Mouse (Mus musculus): Measurements from ENCODE around the gene Inip.
A peak's percentile ranks its signal among the peaks of the same experiment; 100 is the strongest.

Gene Inip

DNA sequence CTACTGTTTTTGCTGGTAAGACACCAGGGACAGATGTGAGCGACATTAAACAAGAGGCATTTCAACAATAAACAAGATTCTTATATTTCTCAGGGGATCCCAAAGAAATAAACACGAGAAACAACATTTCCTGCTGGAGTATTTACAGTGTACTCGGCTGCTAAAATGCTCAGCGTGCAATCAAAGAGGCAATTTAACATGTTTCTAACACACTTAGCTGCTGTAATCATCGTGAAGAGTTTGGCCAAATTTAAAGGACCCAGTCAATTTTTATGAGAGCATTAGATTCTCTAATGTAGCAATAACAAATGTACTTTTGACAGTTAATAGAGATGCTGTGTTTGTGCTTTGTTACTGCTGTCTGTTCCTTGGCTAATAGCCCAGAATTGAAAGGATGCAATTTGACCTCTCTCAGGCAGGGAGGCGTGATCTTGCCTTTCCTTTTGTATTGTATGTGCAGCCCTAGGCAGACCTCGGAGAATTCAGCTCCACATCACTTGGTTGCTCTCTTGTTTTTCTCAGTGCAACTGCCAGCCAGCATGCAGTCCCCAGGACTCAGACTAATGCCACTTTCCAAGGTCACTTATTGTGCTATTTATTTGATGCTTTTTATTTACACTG, 35.9 kb downstream of the Inip start:
- DNase-seq: peak in 1 of 2 experiments; percentile 21

DNA sequence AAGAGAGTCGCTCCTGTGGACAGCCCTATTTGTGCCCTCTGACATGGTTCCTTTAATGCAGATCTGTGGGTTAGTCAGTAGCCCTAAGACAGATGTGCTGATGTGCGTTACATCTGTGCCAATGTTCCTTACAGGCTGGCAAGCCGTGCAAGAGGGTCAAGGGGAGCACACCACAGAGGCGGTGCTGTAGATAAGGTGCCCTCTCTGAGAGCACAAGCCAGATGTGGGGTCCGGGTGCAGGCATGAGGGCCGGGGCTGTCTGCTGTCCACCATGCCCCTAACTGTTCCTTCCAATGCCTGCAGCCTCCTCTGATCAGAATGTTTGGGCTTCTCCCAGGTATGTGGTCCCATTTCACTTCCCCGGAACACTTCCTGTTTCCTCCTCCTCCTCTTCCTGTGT, 36.4 kb downstream of the Inip start:
- no peak for DNase-seq

DNA sequence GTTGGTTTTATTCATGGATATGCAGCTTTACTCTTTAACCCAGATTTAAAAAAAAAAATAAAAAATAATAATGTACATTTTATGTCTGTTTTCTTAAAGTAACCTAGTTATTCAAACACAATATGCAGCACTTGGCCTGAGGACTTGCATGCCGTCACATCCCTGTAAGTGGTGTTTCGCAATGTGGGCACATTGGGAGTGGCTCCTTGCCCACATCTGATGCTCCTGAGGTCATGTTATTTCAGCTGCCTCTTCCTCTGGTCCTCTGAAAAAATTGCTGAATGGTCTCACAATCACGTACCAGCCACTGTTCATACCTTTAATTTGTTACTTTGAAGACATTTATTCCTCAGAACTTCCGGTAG, 40.0 kb downstream of the Inip start:
- peak; percentile 75 to 81 for DNase-seq

DNA sequence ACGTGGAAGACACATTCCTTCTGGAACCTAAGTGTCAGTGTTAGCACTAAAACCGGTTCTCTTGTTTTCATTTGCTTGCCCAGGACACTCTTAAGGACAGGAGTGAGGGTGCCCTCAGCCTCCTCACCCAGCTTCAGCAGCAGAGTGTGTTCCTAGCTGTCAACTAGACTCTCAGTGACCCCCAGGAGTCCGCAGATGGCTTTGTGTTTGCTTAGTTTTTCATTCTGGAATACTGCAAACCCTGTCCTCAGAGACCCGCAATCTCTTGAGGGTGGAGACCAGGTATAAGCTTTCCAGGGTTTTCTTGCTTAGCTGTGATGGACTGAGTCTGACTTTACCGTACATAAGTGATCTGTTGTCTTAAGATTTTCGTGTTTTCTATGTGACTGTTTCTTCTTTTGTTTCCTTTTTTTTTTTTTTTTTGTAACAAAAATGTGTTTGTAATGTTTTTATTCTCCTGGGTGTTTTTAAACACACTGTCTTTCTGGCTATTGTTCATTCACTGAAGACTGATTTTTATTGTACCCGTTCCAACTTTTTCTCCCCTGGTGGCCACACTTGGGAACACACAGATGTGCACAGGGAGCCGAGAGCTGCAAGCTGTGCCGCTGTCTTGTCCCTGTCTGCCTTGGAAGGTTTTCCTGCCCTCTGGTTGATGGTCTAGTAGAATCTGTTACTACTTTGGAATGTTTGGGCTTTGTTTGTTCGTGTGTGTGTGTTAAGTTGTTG, 40.6 kb downstream of the Inip start:
- DNase-seq: peak; percentile 38 to 55

DNA sequence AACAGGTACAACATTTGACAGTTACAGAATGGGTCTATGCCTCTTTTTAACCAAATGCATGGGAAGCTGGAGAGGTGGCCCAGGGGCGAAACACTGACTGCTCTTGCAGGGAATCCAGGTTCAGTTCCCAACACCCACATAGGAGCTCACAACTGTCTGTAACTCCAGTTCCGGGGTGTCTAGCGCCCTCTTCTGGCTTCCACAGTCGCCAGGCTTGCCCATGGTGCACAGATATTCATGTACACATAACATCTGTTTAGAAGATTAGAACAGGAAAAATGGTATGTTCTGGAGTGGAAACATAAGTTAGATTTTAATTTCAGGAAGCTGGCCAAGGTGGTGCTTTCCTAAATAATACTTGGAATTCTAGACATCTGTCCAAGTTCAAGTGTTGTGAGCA, 41.4 kb downstream of the Inip start:
- no peak for DNase-seq

DNA sequence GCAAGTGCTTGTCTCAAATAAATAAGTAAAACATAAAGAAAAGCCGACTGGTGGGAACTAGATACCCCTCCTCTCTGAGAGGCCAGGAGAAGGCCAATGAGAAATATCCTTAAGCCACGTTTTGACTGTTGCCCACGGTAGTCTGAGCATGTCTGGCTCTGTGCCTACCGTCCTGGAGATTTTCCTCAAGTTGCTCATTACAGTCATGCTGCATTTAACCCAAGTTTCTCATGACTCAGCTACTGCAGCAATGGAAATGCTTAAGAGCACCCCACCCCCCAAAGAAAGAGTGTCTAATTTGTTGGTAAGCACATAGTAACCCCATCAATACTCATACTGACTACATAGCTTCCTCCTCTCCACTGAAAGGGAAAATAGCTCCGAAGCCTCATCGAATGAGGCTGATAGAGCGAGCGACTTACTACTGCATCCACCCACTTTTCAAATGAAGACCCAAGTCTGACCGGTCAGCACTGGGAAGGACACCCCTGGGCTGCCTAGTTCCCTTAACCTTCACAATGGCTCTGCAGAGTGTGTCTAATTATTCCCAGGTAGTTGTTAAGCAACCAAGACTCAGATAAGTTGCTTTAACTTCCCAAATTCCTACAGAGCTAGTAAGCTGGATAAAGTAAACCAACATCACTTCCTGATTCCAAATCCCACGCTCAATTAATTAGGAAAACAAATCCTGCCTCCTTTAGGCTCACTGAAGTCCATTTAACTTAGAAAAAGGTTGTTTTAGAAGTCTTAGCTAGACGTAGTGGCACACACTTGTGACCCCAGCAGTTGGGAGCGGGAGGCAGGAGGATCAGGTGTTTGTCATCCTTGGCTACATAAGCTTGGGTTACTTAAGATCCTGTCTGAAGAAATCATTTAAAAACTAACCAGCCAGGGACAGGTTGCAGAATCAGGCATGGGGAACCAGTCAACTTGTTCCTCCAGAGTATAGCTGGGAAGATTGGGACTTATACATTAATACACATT, 43.6 kb downstream of the Inip start:
- no peak for DNase-seq

DNA sequence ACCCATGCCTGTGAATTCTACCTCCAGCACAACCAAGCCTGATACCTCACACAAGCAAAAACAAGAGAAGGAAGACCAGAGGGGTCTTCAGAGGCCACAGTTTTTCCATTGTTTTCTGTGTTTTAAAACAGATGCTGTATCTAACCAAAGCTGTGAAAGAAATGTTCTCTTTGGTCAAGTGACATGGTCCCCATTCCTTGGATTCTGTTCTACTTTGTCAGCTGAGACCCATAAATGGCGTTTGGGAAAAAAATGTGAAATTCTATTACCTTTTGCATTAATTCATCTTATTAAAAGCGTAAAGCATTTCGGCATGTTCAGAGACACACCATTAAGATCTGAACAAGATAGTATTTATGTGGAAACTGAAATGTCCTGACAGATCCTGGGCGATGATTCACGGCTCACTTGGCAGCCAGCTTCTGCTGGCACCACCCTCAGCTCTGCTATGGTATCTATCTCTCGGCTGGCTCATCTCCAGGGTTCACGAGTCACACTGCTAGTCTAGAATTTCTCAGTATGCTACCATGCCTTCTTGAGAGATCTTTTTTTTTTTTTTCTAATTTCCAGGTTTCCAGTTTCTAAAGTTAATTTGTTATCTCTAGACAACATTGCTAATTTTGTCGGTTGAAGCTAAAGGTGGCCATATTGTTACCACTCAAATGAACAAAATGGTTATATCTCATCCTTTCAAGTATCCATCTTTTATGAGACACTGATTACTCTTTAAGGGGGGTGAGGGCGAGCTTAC, 44.9 kb downstream of the Inip start:
- DNase-seq: peak; percentile 39 to 50

DNA sequence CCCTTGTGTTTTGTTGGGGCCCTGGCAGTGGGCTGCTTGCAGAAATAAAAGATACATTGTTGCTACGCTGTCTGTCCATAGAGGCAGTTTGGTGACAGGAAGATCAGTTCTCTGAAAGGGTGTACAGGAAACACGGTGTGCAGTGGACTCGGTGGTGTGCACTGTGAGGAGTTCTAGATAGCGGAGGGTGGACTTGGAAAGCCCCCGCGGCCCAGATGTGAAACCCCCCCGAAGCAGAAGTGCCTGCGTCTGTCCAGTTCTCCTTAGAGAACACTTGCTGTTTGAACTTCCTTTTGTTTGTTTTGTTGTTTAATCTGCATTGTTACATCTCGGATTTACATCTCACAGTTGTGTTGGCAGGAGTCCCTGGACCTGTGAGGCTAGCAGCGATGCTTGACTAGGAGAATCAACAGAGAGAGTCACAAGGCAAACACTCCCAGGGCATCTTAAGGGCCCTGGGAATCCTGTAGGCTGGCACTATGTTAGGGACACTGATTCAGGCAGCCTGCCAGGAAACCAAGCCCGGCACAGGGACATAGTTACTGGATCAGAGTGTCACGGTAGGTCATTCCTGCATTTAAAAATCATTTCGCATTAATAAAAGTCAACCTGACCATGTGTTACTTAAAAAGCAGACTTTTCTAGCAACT, 47.8 kb downstream of the Inip start:
- peak; percentile 74 to 86 for DNase-seq

DNA sequence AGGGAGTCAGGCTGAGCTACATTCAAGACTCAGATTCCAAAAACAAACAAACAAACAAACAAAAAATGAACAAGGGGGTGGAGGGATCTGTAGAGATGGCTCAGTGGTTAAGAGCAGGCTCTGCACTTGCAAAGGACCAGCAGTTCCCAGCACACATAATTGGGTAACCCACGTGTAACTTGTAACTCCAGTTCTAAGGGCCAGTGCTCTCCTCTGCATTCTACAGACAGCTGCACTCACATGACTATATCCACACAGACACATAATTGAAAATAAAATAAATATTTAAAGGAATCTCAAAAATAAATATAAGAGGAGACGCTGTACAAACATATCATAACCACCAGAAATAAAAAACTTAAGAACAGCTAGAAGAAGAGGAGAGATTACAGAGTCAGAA, 61.5 kb downstream of the Inip start:
- no peak for DNase-seq

DNA sequence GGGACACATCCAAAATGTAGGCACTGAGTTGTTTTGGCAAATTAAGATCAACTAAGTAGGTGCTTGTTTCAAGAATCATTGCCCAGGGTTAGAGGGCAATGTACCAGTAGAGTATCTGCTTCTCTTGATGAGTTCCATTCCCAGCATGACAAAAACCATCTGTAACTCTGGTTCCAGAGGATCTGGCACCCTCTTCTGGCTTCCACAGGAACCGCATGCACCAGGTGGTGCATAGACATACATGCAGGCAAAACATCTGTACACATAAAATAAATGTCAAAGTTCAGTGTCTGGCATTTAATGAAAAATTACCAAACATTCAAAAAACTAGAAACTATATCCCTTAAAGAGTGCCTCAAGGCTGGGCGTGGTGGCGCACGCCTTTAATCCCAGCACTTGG, 62.1 kb downstream of the Inip start:
- DNase-seq: no peak

DNA sequence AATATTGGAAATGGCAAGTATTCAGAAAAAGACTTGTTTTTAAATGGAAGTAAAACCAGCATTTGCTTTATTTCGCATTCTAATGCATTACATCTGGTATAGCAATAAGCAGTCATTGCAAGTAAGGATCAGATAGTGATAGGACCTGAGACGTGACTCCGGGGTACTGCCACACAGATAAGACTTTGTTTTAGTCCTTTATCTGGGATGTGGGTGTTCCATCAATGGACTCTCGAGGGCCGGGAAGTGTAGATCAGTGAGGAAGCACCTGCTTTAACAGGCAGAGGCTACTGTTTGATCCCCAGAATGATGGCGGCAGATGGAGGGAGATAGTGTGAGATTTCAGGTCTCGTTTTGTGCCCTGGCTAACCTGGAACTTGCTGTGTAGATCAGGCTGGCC, 69.8 kb downstream of the Inip start:
- DNase-seq: no peak

DNA sequence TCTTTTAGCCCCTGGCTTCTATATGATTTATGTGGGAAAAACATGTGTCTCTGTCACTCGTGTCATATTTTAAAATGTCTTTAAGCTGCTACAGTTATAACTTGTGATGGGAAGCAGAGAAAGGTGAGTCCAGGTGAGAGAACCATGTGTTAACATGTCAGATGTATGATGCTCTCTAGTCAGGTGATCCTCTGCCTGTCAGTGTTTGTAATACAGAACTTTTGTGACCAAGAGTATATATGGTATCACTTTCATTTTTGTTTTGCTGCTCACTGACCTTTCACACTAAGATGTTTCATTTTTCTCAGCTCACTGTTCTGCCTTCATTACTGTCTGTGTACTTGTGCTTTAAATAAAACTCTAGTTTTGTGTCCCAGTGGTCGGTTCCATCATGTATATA, 72.5 kb downstream of the Inip start:
- no peak for DNase-seq

DNA sequence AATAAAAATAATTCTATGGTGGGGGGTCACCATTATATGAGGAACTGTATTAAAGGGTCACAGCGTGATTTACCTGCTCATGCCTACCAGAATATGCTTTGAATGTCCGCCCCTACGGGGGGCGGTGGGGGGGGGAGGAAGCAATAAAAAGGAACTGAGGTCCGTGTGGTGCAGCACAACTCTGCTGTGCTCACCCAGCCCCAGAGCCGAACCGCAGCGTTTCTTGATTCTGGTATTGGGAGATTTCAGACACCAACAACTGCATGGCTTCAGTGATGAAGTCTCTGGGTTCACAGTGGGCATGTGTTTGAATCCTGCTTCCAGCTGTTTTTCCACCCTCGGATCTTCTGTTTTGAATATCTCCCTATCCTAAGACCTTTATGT, 73.5 kb downstream of the Inip start:
- no peak for DNase-seq

DNA sequence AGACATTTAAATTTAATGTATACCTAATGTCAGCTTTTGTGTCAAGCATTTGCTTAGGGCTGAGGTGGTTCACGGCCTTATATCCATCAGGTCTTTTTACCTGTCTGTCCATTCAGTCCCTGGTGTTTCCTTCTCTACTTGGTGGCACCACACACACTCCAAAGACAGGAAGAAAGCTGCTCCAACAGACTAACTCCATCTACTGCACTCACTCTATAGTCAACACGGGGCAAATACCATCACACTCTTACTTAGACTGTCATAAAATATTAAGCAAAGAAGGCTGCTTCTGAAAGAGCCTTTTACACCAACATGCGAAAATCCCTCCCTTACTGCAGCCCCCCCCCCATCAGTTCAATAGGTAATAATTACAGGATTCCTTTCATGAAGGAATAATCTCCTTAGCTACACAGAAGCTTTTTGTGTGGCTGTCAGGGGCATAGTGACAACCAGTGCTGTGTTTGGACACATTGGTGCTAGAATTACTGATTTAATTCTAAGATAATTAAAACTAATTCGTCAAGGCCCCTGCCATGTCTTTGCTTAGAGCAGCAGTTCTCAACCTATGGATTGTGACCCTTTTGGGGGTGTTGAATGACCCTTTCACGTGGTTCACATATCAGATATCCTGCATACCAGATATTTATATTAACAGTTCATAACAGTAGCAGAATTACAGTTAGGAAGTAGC, 74.1 kb downstream of the Inip start:
- DNase-seq: no peak

DNA sequence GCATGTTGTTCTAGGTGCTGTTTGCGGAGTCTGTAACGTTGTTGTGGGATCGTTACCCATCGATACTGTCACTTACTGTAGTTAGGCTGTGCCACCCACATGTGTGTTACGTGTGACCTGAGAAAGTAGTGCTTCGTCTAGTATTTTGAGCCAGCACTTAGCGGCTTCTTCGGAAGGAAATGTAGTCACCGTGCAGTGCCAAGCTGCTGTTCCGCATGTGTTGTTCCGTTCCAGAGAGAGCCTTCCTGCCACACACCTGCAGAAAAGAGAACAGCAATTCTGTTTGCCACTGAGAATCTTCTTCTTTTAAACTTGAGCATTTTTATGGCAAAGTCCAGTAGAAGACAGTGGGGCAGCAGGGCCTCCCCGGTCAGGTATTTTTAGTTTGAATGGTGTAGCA, 74.9 kb downstream of the Inip start:
- DNase-seq: no peak

DNA sequence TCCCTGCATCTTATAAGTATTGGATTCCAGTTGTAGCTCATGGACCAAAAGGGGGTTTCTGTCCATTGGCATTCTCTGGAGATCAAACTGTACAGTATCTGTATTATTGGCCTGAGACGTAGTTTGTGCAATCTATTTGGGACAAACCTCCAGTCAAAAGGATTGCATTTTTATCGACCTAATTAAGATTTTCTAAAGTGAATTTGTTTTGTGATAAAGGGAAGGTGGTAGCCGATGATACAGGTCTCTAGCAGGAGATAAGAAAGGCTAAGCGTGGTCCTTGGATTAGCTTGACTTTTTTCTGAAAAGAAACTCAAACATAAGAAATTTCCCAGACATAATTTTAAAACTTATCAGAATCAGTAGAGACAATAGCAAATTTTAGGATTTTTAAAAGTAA, 75.8 kb downstream of the Inip start:
- no peak for DNase-seq

DNA sequence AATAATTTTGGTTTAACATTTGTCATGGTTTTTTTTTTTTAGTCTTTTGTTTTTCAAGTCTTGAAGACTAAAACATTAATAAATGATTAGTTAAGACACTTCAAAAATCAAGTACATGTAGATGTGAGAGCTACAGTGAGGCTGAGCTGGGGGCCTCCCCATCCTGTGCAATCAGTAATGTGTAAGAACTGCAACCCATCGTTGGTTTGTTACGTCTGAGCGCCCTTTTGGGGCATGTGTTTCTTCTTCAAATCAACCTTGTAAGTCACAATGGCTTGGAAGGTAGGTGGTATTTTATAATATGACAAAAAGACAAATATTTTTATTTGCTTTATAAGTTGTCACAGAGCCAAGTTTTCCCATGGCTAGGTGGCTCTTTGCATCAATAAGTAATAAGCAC, 79.6 kb downstream of the Inip start:
- no peak for DNase-seq

Measured in lung, adult 18-20 months (tissue).